ENCODE assay signal across 9 mouse cellular contexts in the genomic region with DNA sequence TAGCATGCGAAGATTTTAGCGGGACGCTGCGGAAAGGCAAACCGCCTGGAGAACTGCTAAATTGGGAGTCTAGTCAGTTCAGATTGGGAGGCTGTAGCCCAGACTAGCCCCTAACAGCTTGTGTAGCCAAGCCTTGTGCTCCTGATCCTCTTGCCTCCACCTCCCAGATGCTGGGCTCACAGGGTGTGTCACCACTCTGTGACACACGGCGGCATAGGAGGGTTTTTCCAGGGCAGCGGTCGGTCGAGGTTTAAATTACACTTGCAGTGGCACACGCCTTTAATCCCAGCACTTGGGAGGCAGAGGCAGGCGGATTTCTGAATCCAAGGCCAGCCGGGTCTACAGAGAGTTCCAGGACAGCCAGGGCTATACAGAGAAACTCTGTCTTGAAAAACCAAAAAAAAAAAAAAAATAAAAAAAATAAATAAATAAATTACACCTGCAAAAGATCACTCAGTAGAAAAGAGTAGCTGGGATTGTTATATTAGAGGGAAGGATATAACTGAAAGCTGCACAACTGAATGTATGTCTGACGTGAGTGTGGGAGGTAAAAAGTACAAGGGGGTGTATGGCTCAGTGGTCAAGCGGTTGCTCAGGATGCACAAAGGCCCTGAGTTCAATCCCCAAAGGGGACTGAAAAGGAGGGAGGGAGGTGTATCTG. TPM values are rescaled to one million over a fixed set of nuclear protein-coding genes. Genes with fewer than 3 reads are reported as not detected.
DNase-seq lines count a peak whose midpoint lies in the region; ATAC-seq and TF ChIP-seq lines count a peak whose summit lies in the region.
"Had no signal": no experiment of that assay in that cellular context is flagged by ENCODE, and none has a peak within 500 bp of the region (broad histone marks: within the 10 kb centered on the region; RNA-seq: fewer than 3 reads in every experiment).

No protein-coding gene starts in this region.

- H3K79me2 ChIP-seq in myocyte (ENCODE audit: control insufficient read depth, insufficient read depth), result no peaks in the 10 kb centered on the region

- H3K4me1 ChIP-seq in kidney, embryonic 15.5 days, result peaks cover 47% of the 10 kb centered on the region
- H3K4me1 ChIP-seq in embryonic facial prominence, embryonic 10.5 days, result peaks cover 62% of the 10 kb centered on the region
- H3K4me1 ChIP-seq in intestine, embryonic 14.5 days (replicated peaks; ENCODE audit: control insufficient read depth, insufficient read depth, low read length), result peaks cover 23% of the 10 kb centered on the region

- DNase-seq in kidney, adult 11 months, result no peak
- DNase-seq in embryonic facial prominence, embryonic 10.5 days (ENCODE audit: low spot score), result no peak
- DNase-seq in intestine, embryonic 14.5 days (ENCODE audit: low spot score), result no peak
- DNase-seq in right cerebral cortex, adult 2 months (ENCODE audit: low spot score in 2 of 2), result no peak
- no peak for DNase-seq in kidney, postnatal 25 days
- no peak for DNase-seq in retina, embryonic 14.5 days (ENCODE audit: low spot score)

- peak overlapping the region; percentile 96 for H3K4me2 ChIP-seq in kidney, embryonic 15.5 days
- H3K4me2 ChIP-seq in intestine, embryonic 14.5 days (ENCODE audit: low read length), result peak overlapping the region; percentile 95
- peak overlapping the region; percentile 77 for H3K4me2 ChIP-seq in myocyte (ENCODE audit: low read depth)

- TF ChIP-seq POLR2A in myocyte (IDR thresholded peaks at IDR 0.05; ENCODE audit: insufficient read length, low read depth), result no peak

- no peak overlapping the region for H3K27ac ChIP-seq in kidney, embryonic 15.5 days
- no peak overlapping the region for H3K27ac ChIP-seq in embryonic facial prominence, embryonic 10.5 days (replicated peaks)
- no peak overlapping the region for H3K27ac ChIP-seq in intestine, embryonic 14.5 days (ENCODE audit: low read depth)
- H3K27ac ChIP-seq: layer of hippocampus, adult 2 months had no signal

- H3K4me3 ChIP-seq in kidney, embryonic 15.5 days (replicated peaks), result peak overlapping the region; percentile 84
- peak overlapping the region; percentile 82 for H3K4me3 ChIP-seq in embryonic facial prominence, embryonic 10.5 days
- peak overlapping the region; percentile 90 for H3K4me3 ChIP-seq in intestine, embryonic 14.5 days (ENCODE audit: low read depth, low read length)
- H3K4me3 ChIP-seq in myocyte, result no peak overlapping the region

- peak overlapping the region; percentile 25 for H3ac ChIP-seq in myocyte (ENCODE audit: control insufficient read depth, insufficient read length)

- no peaks in the 10 kb centered on the region for H3K9me3 ChIP-seq in kidney, embryonic 15.5 days (replicated peaks)
- H3K9me3 ChIP-seq in embryonic facial prominence, embryonic 10.5 days, result no peaks in the 10 kb centered on the region
- no peaks in the 10 kb centered on the region for H3K9me3 ChIP-seq in intestine, embryonic 14.5 days (ENCODE audit: control insufficient read depth, low read length)

- 78% methylated on average over 15 of the region's 15 CpGs for WGBS in kidney, embryonic 15.5 days
- 83% methylated on average over 15 of the region's 15 CpGs for WGBS in embryonic facial prominence, embryonic 10.5 days
- 77% methylated on average over 15 of the region's 15 CpGs for WGBS in intestine, embryonic 14.5 days

- no peak for ATAC-seq in kidney, embryonic 15.5 days (replicated peaks; ENCODE audit: low FRiP score)
- ATAC-seq in intestine, embryonic 14.5 days (replicated peaks; ENCODE audit: low FRiP score, low TSS enrichment, low read depth), result no peak

- peak overlapping the region; percentile 67; the same call in 1 of the 2 replicates for H3K9ac ChIP-seq in kidney, embryonic 15.5 days
- H3K9ac ChIP-seq in intestine, embryonic 14.5 days (ENCODE audit: low read length), result no peak overlapping the region

- H3K27me3 ChIP-seq in kidney, embryonic 15.5 days, result no peaks in the 10 kb centered on the region
- no peaks in the 10 kb centered on the region for H3K27me3 ChIP-seq in embryonic facial prominence, embryonic 10.5 days (replicated peaks; ENCODE audit: low read depth, poor library complexity, severe bottlenecking)
- H3K27me3 ChIP-seq in intestine, embryonic 14.5 days (replicated peaks; ENCODE audit: control insufficient read depth, insufficient read depth, low read length), result no peaks in the 10 kb centered on the region
- no peaks in the 10 kb centered on the region for H3K27me3 ChIP-seq in myocyte (ENCODE audit: control insufficient read depth, insufficient read depth, insufficient read length)

- peaks cover 15% of the 10 kb centered on the region for H3K36me3 ChIP-seq in kidney, embryonic 15.5 days
- H3K36me3 ChIP-seq in embryonic facial prominence, embryonic 10.5 days (replicated peaks), result peaks cover 39% of the 10 kb centered on the region
- H3K36me3 ChIP-seq in intestine, embryonic 14.5 days (ENCODE audit: control insufficient read depth, insufficient read depth, low read length), result 0 out of 2 replicates have a peak, but pooled peaks cover 6% of the 10 kb centered on the region
- no peaks in the 10 kb centered on the region for H3K36me3 ChIP-seq in myocyte (ENCODE audit: control insufficient read depth, insufficient read depth)

TF ChIP-seq in myocyte, 11 proteins besides CTCF, POLR2A, EP300 and RAD21:
- TF ChIP-seq MYOD1 (IDR thresholded peaks at IDR 0.05; ENCODE audit: control insufficient read depth in 1 of 3, insufficient read length in 2 of 3, low read depth in 2 of 3) (no peak), POLR2AphosphoS2 (IDR thresholded peaks at IDR 0.05; ENCODE audit: insufficient read length, low read depth) (no peak)

RNA-seq across cellular contexts. Expression of a gene that starts 0.5 kb away (rescaled TPM):
- polyA plus RNA-seq in kidney, embryonic 15.5 days (2015; fragmentation: Nextera tagmentation; extraction: Ambion mirVana), result 61.4 and 63.5 TPM in 2 replicates
- 76.0 and 76.1 TPM in 2 replicates for polyA plus RNA-seq in embryonic facial prominence, embryonic 10.5 days (2016; fragmentation: Nextera tagmentation; extraction: Ambion mirVana)
- 38.2 and 41.6 TPM in 2 replicates for polyA plus RNA-seq in intestine, embryonic 14.5 days (2014; fragmentation: Nextera tagmentation; extraction: Ambion mirVana)
- polyA plus RNA-seq in myocyte (2012; fragmentation: generic; extraction: Trizol), result 2.7 TPM

RNA-seq across cellular contexts. Expression of a gene that starts 1.7 kb away (rescaled TPM):
- polyA plus RNA-seq in kidney, embryonic 15.5 days (2015; fragmentation: Nextera tagmentation; extraction: Ambion mirVana), result 10.7 and 11.8 TPM in 2 replicates
- polyA plus RNA-seq in embryonic facial prominence, embryonic 10.5 days (2016; fragmentation: Nextera tagmentation; extraction: Ambion mirVana), result 12.9 and 13.4 TPM in 2 replicates
- 9.4 and 12.6 TPM in 2 replicates for polyA plus RNA-seq in intestine, embryonic 14.5 days (2014; fragmentation: Nextera tagmentation; extraction: Ambion mirVana)
- 5.7 TPM for polyA plus RNA-seq in myocyte (2012; fragmentation: generic; extraction: Trizol)

RNA-seq across cellular contexts. Expression of a gene that starts 16.7 kb away (rescaled TPM):
- 4.1 and 4.8 TPM in 2 replicates for polyA plus RNA-seq in kidney, embryonic 15.5 days (2015; fragmentation: Nextera tagmentation; extraction: Ambion mirVana)
- polyA plus RNA-seq in embryonic facial prominence, embryonic 10.5 days (2016; fragmentation: Nextera tagmentation; extraction: Ambion mirVana), result 3.2 and 4.4 TPM in 2 replicates
- 2.3 and 2.4 TPM in 2 replicates for polyA plus RNA-seq in intestine, embryonic 14.5 days (2014; fragmentation: Nextera tagmentation; extraction: Ambion mirVana)
- polyA plus RNA-seq in myocyte (2012; fragmentation: generic; extraction: Trizol), result 0.84 TPM

RNA-seq across cellular contexts. Expression of a gene that starts 38.3 kb away (rescaled TPM):
- 0.46 and 0.91 TPM in 2 replicates for polyA plus RNA-seq in kidney, embryonic 15.5 days (2015; fragmentation: Nextera tagmentation; extraction: Ambion mirVana)
- 4.2 and 4.4 TPM in 2 replicates for polyA plus RNA-seq in embryonic facial prominence, embryonic 10.5 days (2016; fragmentation: Nextera tagmentation; extraction: Ambion mirVana)
- polyA plus RNA-seq in intestine, embryonic 14.5 days (2014; fragmentation: Nextera tagmentation; extraction: Ambion mirVana), result 3.1 and 3.7 TPM in 2 replicates
- polyA plus RNA-seq in myocyte (2012; fragmentation: generic; extraction: Trizol), result 0.05 TPM

Comparison
In these comparisons a context has a peak if more than half of its experiments do, and no peak if none do; other contexts are left out.
1. RNA of a gene that starts 0.5 kb away (polyA plus RNA-seq): 76.0 to 76.1 TPM in embryonic facial prominence, embryonic 10.5 days, 61.4 to 63.5 TPM in kidney, embryonic 15.5 days and 38.2 to 41.6 TPM in intestine, embryonic 14.5 days; 2.7 TPM in myocyte (single experiment); every median in the first group is over 10 times any median in the second.
2. Peak in every context shown above with its lines, with median percentiles within 50 percentile points of each other: H3K4me2 ChIP-seq.